ENCODE assay signal across 8 mouse cellular contexts in the genomic region with DNA sequence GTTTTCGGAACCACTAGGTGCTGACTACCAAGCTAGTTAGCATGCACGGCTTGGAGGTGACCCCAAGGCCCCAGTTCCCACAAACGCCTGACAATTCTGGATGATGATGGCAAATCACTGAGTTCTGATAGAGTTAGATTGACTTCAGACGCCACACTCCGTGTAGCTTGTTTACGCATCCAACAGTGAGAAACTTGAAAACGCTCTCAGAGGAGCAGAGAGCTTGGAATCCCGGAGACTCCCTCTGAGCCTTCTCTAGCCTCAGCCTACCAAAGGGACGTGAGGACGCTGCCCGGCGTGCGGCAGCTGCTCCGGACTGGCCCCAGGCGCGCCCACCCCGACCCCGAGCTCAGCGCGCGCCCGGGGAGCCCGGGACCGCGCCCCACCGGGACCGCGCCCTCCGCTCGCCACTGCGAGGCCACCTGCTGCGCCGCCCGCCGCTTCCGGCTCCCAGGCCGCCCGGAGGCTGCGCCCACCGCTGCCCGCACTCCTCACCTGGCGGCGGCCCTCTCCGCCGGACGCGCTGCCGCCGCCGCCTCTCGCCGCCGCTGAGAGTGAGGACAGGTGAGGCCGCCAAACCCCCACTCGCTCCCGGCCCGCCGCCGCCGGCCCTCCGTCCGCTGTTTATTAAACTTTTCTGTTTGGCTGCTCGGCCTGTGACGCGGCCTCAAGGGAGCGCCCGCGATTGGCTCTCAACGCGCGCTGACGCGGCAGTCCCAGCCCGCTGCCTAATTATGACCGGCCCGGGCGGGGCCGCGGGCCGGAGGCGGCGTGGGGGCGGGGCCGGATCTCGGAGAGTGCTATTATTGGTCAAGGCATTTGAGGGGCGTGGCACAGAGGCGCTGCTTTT. TPM values are rescaled to one million over a fixed set of nuclear protein-coding genes. Genes with fewer than 3 reads are reported as not detected.
DNase-seq lines count a peak whose midpoint lies in the region; ATAC-seq and TF ChIP-seq lines count a peak whose summit lies in the region.

TSS of gene Zfand6 (minus strand) at position 709 of the 850 bp plus-strand sequence.

- peak; percentile 98 for DNase-seq in c-Kit-positive CD71-positive TER-119-positive erythroid progenitor cells, embryonic 14.5 days (ENCODE audit: low spot score)
- peak; percentile 98 to 99 for DNase-seq in heart, postnatal 10 days
- peak; percentile 83 for DNase-seq in large intestine, adult 2 months (ENCODE audit: low read depth, low spot score)
- peak; percentile 99 for DNase-seq in liver, postnatal 0 days
- DNase-seq in testis, postnatal 10 days (ENCODE audit: low spot score), result peak; percentile 100

- peaks cover 17% of the 10 kb centered on the region for H3K4me1 ChIP-seq in E14TG2a.4 (replicated peaks; ENCODE audit: low read depth, low read length)
- peaks cover 16% of the 10 kb centered on the region for H3K4me1 ChIP-seq in forebrain, embryonic 13.5 days
- H3K4me1 ChIP-seq in liver, postnatal 0 days (ENCODE audit: insufficient read depth), result peaks cover 44% of the 10 kb centered on the region
- 0 out of 2 replicates have a peak, but pooled peaks cover 2% of the 10 kb centered on the region for H3K4me1 ChIP-seq in neural tube, embryonic 14.5 days (ENCODE audit: control insufficient read depth, insufficient read depth, low read length)

- TF ChIP-seq CTCF in E14TG2a.4 (conservative IDR thresholded peaks at IDR 0.05; ENCODE audit: low read length), result no peak
- no peak for TF ChIP-seq CTCF in liver, postnatal 0 days (IDR thresholded peaks at IDR 0.05; ENCODE audit: low read depth)

- TF ChIP-seq EP300 in liver, postnatal 0 days (IDR thresholded peaks at IDR 0.05; ENCODE audit: low read depth), result no peak

- H3K4me3 ChIP-seq in E14TG2a.4 (replicated peaks; ENCODE audit: low read length), result peak within 1 kb of the TSS; percentile 86
- peak within 1 kb of the TSS; percentile 86 for H3K4me3 ChIP-seq in forebrain, embryonic 13.5 days
- peak within 1 kb of the TSS; percentile 92 for H3K4me3 ChIP-seq in liver, postnatal 0 days (ENCODE audit: low read depth, low read length)
- peak within 1 kb of the TSS; percentile 85 for H3K4me3 ChIP-seq in neural tube, embryonic 14.5 days (ENCODE audit: low read depth, low read length)

- no peaks in the 10 kb centered on the region for H3K27me3 ChIP-seq in E14TG2a.4 (ENCODE audit: insufficient read depth, low read length)
- H3K27me3 ChIP-seq in forebrain, embryonic 13.5 days, result no peaks in the 10 kb centered on the region
- no peaks in the 10 kb centered on the region for H3K27me3 ChIP-seq in liver, postnatal 0 days (ENCODE audit: insufficient read depth, low read length)
- H3K27me3 ChIP-seq in neural tube, embryonic 14.5 days (ENCODE audit: control insufficient read depth, insufficient read depth, low read length), result no peaks in the 10 kb centered on the region; the same call in 1 of the 2 replicates

- peak within 1 kb of the TSS; percentile 66 for H3K9ac ChIP-seq in forebrain, embryonic 13.5 days
- H3K9ac ChIP-seq in liver, postnatal 0 days (replicated peaks), result peak within 1 kb of the TSS; percentile 96
- peak within 1 kb of the TSS; percentile 60 for H3K9ac ChIP-seq in neural tube, embryonic 14.5 days (replicated peaks; ENCODE audit: low read depth, low read length)

- WGBS in forebrain, embryonic 13.5 days, result 1% methylated on average over 64 of the region's 87 CpGs
- 1% methylated on average over 58 of the region's 87 CpGs for WGBS in large intestine, adult 2 months
- under 1% methylated on average over 71 of the region's 87 CpGs for WGBS in liver, postnatal 0 days (ENCODE audit: insufficient replicate concordance)
- 1% methylated on average over 64 of the region's 87 CpGs for WGBS in neural tube, embryonic 14.5 days

- H3K27ac ChIP-seq in forebrain, embryonic 13.5 days, result peak within 1 kb of the TSS; percentile 49; the same call in 1 of the 2 replicates
- H3K27ac ChIP-seq in liver, postnatal 0 days (ENCODE audit: low read depth), result peak within 1 kb of the TSS; percentile 99
- H3K27ac ChIP-seq in neural tube, embryonic 14.5 days (ENCODE audit: low read depth, low read length), result peak within 1 kb of the TSS; percentile 55

- H3K36me3 ChIP-seq in E14TG2a.4 (ENCODE audit: insufficient read depth, low read length), result no peaks in the 10 kb centered on the region
- H3K36me3 ChIP-seq in forebrain, embryonic 13.5 days (ENCODE audit: poor library complexity, severe bottlenecking), result no peaks in the 10 kb centered on the region
- no peaks in the 10 kb centered on the region for H3K36me3 ChIP-seq in liver, postnatal 0 days (replicated peaks; ENCODE audit: insufficient read depth, low read length)
- no peaks in the 10 kb centered on the region for H3K36me3 ChIP-seq in neural tube, embryonic 14.5 days (ENCODE audit: control insufficient read depth, insufficient read depth, low read length)

- ATAC-seq in forebrain, embryonic 13.5 days, result peak; percentile 99
- ATAC-seq in liver, postnatal 0 days, result peak; percentile 96
- peak; percentile 99 for ATAC-seq in neural tube, embryonic 14.5 days (ENCODE audit: low read depth)

- intact Hi-C loops in heart, postnatal 10 days (cut with DNase I), result loop anchor here (5.0 kb wide), 2 partner anchors 58 to 82 kb away; partner anchors contain the start of gene Fah

- H3K9me3 ChIP-seq in E14TG2a.4 (ENCODE audit: low read length), result peaks cover 9% of the 10 kb centered on the region
- no peaks in the 10 kb centered on the region for H3K9me3 ChIP-seq in forebrain, embryonic 13.5 days (replicated peaks)
- no peaks in the 10 kb centered on the region for H3K9me3 ChIP-seq in liver, postnatal 0 days (ENCODE audit: low read length)
- no peaks in the 10 kb centered on the region for H3K9me3 ChIP-seq in neural tube, embryonic 14.5 days (ENCODE audit: control insufficient read depth, low read length)

- H3K4me2 ChIP-seq in forebrain, embryonic 13.5 days, result peak within 1 kb of the TSS; percentile 69
- H3K4me2 ChIP-seq in liver, postnatal 0 days (ENCODE audit: low read depth, low read length), result peak within 1 kb of the TSS; percentile 81
- H3K4me2 ChIP-seq in neural tube, embryonic 14.5 days (ENCODE audit: low read depth, low read length), result peak within 1 kb of the TSS; percentile 78

RNA-seq across cellular contexts. Expression of gene Zfand6, which starts in this region (rescaled TPM):
- polyA plus RNA-seq in forebrain, embryonic 13.5 days (2015; fragmentation: Nextera tagmentation; extraction: Ambion mirVana), result 199 and 220 TPM in 2 replicates
- 100 to 1,000 TPM in 1 of 2 experiments, 10 to 100 TPM in 1; 97.7 to 103 TPM for total RNA-seq in heart, postnatal 10 days (2021)
- 76.0 and 99.6 TPM in 2 replicates for polyA plus RNA-seq in large intestine, adult 2 months (2012; rRNA removed)
- 160 and 165 TPM in 2 replicates for polyA plus RNA-seq in liver, postnatal 0 days (2015; fragmentation: Nextera tagmentation; extraction: Ambion mirVana)
- polyA plus RNA-seq in neural tube, embryonic 14.5 days (2014; fragmentation: Nextera tagmentation; extraction: Ambion mirVana), result 228 and 239 TPM in 2 replicates

Comparison
In these comparisons a context has a peak if more than half of its experiments do, and no peak if none do; other contexts are left out.
1. Peak in every context shown above with its lines: DNase-seq, ATAC-seq, H3K4me3 ChIP-seq and H3K27ac ChIP-seq.
2. H3K27ac ChIP-seq: peak in every context shown above with its lines; median percentile 99 in liver, postnatal 0 days; 55 in neural tube, embryonic 14.5 days; 49 in forebrain, embryonic 13.5 days.